Mouse (Mus musculus) midbrain, embryonic 14.5 days (tissue): ENCODE results near the gene Fry. TPM values are rescaled to one million over a fixed set of nuclear protein-coding genes. Genes with fewer than 3 reads are reported as not detected.

ENCODE experiments used
- ATAC-seq: fragments of 200-750 bp; cut with Nextera tagmentation; 2 replicates; pipeline ENCODE4 v1.8.0; 2017; ENCODE audit warnings: moderate number of reproducible peaks, moderate library complexity; ENCODE audit not compliant: low FRiP score, low TSS enrichment
- DNase-seq: peaks from one replicate; pipeline ENCODE4 v3.0.0-alpha.2; 2015
- H3K27ac ChIP-seq: fragments of 300-500 bp; sonication (generic); replicated peaks from 2 replicates; pipeline ENCODE4 v1.5.1; 2014; ENCODE audit warnings: mild to moderate bottlenecking, low read depth, low read length, moderate library complexity
- H3K27me3 ChIP-seq: fragments of 300-500 bp; sonication (generic); 2 replicates; pipeline ENCODE4 v1.6.1; 2014; ENCODE audit warnings: low read length, control low read depth, mixed read lengths; ENCODE audit not compliant: control insufficient read depth, insufficient read depth
- H3K36me3 ChIP-seq: fragments of 300-500 bp; sonication (generic); 2 replicates; pipeline ENCODE4 v1.6.1; 2014; ENCODE audit warnings: low read length, control low read depth; ENCODE audit not compliant: control insufficient read depth, insufficient read depth
- H3K4me1 ChIP-seq: fragments of 300-500 bp; sonication (generic); 2 replicates; pipeline ENCODE4 v1.6.1; 2014; ENCODE audit warnings: mild to moderate bottlenecking, antibody characterized with exemption, low read length, control low read depth; ENCODE audit not compliant: control insufficient read depth, insufficient read depth
- H3K4me2 ChIP-seq: fragments of 300-500 bp; sonication (generic); 2 replicates; pipeline ENCODE4 v1.6.1; 2014; ENCODE audit warnings: mild to moderate bottlenecking, low read length, moderate library complexity
- H3K4me3 ChIP-seq: fragments of 300-500 bp; sonication (generic); replicated peaks from 2 replicates; pipeline ENCODE4 v1.5.1; 2014; ENCODE audit warnings: low read depth, low read length
- H3K9ac ChIP-seq: fragments of 300-500 bp; sonication (generic); replicated peaks from 2 replicates; pipeline ENCODE4 v1.6.1; 2014; ENCODE audit warnings: mild to moderate bottlenecking, low read length, moderate library complexity
- H3K9me3 ChIP-seq: fragments of 300-500 bp; sonication (generic); 2 replicates; pipeline ENCODE4 v1.6.1; 2016; ENCODE audit warnings: low read length, control low read depth, mixed read lengths; ENCODE audit not compliant: control insufficient read depth
- WGBS: fragments of 180-500 bp; shearing (Covaris S2); extraction: QIAGEN DNeasy Blood & Tissue Kit; methylation state at CpG from one replicate; pipeline ENCODE4 v1.1.7; 2014; 5-methylcytosine and 5-hydroxymethylcytosine counted together
- polyA plus RNA-seq: library from polyadenylated mRNA; unstranded; fragments of >200 nt; fragmentation: Nextera tagmentation; extraction: Ambion mirVana; gene quantifications from 2 replicates; pipeline ENCODE4 v1.2.1, GENCODE M21; 2014

Fry gene
- polyA plus RNA-seq, 1 experiment from 2014 or later: 68.5 TPM

DNA sequence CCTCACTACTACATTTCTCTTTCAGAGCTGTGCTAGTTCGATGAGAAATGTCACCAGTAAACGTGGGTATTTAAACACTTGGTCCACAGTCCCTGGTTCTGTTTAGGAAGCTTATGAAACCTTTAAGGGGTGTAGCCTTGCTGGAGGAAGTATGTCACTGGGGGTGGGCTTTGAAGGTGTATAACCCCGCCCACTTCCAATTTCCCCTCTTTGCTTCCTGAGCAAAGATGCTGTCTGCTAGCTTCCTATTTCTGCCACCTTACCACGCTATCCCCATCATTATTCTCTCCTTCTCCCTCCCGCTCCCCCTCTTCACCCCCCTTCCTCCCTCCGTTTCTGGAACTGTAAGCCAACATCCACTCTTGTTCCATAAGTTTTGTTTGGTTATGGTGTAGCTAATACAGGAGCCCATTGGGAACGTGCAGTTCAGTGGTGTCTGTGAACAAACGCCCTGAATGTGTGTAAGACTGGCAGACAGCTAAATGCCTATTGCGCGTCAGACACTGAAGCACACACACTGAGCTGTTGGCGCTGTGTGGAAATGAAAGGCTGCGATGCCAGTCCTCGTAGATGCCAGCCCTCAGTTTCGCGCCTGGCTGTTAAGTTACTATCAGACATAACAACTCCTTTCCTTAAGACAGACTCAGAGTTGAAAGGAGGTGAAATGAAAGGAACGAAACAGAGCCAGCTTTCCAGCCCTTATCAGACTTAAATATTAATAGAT is 37.8 kb downstream of the Fry start:
- DNase-seq (no peak), ATAC-seq (no peak)

DNA sequence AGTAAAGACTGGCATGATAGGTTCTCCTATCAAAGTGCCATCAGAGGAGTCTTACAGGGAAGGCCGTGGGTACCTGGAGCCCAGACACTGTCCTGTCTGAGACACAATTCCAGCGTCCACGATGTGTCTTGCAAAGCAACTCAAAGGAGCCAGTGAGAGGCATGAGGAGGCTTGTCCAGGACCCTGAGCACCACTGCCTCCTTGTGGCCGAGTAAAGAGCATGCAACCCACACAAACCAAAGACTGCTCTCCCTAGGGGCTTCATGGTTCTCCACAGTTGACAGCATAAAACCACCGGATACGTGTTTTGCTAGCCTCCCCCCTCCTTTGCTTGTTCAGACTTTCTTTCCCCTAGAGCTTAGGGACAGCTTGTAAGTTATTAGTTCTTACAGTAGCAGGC is 39.2 kb downstream of the Fry start:
- Histone ChIP-seq H3K9ac (no peak overlapping the region), H3K4me1 (no peaks in the 10 kb centered on the region), H3K27ac (no peak overlapping the region), H3K9me3 (no peaks in the 10 kb centered on the region), H3K36me3 (no peaks in the 10 kb centered on the region), H3K4me2 (no peak overlapping the region), H3K27me3 (no peaks in the 10 kb centered on the region), H3K4me3 (no peak overlapping the region)
- no peak for ATAC-seq
- peak; percentile 34 for DNase-seq
- 45% methylated on average over 6 of the region's 6 CpGs for WGBS

More for the DNA sequence above, 37.8 kb downstream of the Fry start:
- Histone ChIP-seq H3K27me3 (no peaks in the 10 kb centered on the region), H3K4me2 (no peak overlapping the region), H3K36me3 (no peaks in the 10 kb centered on the region), H3K4me3 (no peak overlapping the region), H3K4me1 (no peaks in the 10 kb centered on the region), H3K9ac (no peak overlapping the region), H3K27ac (no peak overlapping the region), H3K9me3 (no peaks in the 10 kb centered on the region)
- 87% methylated on average over 16 of the region's 16 CpGs for WGBS

DNA sequence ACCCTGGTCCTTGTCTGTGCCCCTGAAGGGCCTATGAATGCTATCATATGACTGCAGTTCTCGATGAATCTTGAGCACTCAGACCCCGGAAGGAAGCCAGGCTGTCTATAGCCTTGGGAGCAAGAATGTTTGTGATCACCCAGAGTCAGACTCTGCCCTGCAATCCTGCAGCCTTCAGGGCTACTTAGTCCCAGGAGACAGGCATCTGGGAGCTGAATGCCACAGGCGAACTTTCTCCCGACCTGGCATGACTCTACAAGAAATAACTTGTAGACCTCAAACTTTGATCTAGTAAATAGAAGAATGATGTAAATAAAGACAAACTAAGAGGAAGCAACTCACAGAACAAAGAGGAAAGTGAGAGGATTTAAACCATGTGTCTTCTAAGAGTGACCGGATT is 40.7 kb downstream of the Fry start:
- H3K27me3 ChIP-seq: no peaks in the 10 kb centered on the region

DNA sequence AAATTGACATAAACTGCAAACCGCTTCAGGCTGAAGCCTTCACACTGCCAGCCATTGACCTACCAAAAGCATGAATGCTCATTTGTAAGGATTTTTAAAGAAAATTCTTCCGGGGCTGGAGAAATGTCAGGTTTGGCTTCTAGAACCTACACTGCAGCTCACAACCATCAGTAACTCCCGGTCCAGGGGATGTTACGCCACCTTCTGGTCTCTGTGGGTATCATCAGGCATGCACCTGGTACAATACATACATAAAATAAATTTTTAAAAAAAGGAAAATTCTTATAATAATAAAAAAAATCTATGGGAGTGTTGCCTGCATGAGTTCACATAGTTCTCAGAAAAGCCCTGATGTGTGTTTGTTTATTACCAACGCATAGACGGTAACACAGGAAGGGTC is 42.7 kb downstream of the Fry start:
- 91% methylated on average over 6 of the region's 6 CpGs for WGBS
- no peaks in the 10 kb centered on the region for H3K36me3 ChIP-seq
- no peak for ATAC-seq
- H3K27ac ChIP-seq: no peak overlapping the region
- H3K9ac ChIP-seq: no peak overlapping the region
- no peak overlapping the region for H3K4me2 ChIP-seq
- no peak for DNase-seq
- no peaks in the 10 kb centered on the region for H3K9me3 ChIP-seq
- no peak overlapping the region for H3K4me3 ChIP-seq
- H3K27me3 ChIP-seq: no peaks in the 10 kb centered on the region
- H3K4me1 ChIP-seq: no peaks in the 10 kb centered on the region

More for the DNA sequence above, 40.7 kb downstream of the Fry start:
- Histone ChIP-seq H3K9me3 (no peaks in the 10 kb centered on the region), H3K4me3 (no peak overlapping the region), H3K27ac (no peak overlapping the region), H3K4me1 (no peaks in the 10 kb centered on the region), H3K4me2 (no peak overlapping the region), H3K36me3 (no peaks in the 10 kb centered on the region), H3K9ac (no peak overlapping the region)
- WGBS: 57% methylated on average over 5 of the region's 5 CpGs
- no peak for DNase-seq
- ATAC-seq: no peak

DNA sequence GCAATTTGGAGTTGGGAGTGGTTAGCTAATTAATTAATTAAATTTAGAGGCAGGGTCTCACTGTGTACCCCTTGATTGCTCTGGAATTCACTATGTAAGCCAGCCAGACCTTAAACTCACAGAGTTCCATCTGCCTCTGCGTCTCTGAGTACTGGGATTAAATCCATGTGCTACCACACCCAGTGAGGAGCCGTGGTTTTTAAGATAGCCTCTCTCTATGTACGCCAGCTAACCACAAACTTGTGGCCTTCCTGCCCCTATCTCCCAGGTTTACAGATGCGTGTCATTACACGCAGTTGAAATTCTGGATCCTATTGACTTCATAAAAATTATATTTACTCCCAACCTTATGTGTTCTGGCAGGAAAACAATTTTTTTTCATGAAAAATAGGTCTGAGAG is 43.5 kb downstream of the Fry start:
- Histone ChIP-seq H3K27ac (no peak overlapping the region), H3K4me1 (no peaks in the 10 kb centered on the region), H3K9ac (no peak overlapping the region), H3K9me3 (no peaks in the 10 kb centered on the region), H3K4me3 (no peak overlapping the region), H3K4me2 (no peak overlapping the region), H3K27me3 (no peaks in the 10 kb centered on the region), H3K36me3 (no peaks in the 10 kb centered on the region)
- ATAC-seq: no peak
- no peak for DNase-seq
- 89% methylated on average over 5 of the region's 5 CpGs for WGBS

DNA sequence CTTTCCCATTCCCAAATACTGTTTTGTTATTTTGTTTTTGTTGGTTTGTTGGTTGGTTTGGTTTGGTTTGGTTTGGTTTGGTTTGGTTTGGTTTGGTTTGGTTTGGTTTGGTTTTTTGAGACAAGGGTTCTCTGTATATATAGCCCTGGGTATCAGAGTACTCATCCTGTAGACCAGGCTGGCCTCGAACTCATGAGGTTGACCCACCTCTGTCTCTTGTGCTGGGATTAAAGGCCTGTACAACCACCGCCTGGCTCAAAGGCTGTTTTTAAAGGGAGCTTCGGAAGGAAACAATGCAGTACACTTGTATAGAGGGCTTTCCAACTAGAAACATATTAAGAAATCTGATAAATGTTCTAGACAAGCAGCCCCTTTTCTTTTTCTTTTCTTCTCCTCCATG is 46.2 kb downstream of the Fry start:
- DNase-seq: no peak

DNA sequence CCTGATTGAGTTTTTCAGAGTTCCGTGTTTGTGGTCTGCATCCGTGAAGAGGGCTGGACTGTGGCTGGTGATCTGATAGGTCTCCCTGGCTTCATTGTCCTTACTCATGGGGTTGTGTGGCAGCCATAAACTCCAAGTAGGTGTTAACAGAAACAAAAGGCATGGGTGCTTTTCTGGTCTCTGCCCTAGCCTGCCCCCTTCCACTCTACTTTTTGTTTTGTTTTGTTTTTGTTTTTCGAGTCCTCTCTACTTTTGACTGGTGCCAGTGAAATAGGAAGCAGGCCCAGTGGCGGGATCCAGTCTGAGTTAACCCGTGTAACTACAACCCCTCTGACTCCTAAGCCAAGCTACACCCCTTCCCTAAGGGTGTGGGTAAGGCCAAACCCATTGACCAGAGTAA is 48.4 kb downstream of the Fry start:
- Histone ChIP-seq H3K36me3 (no peaks in the 10 kb centered on the region), H3K4me3 (no peak overlapping the region), H3K9ac (no peak overlapping the region), H3K9me3 (no peaks in the 10 kb centered on the region), H3K4me2 (no peak overlapping the region), H3K27me3 (no peaks in the 10 kb centered on the region), H3K27ac (no peak overlapping the region), H3K4me1 (no peaks in the 10 kb centered on the region)
- ATAC-seq (no peak), DNase-seq (no peak)
- 91% methylated on average over 5 of the region's 5 CpGs for WGBS

More for the DNA sequence above, 46.2 kb downstream of the Fry start:
- 78% methylated on average over 3 of the region's 3 CpGs for WGBS
- Histone ChIP-seq H3K9ac (no peak overlapping the region), H3K36me3 (no peaks in the 10 kb centered on the region), H3K4me1 (no peaks in the 10 kb centered on the region), H3K9me3 (no peaks in the 10 kb centered on the region), H3K4me2 (no peak overlapping the region), H3K27me3 (no peaks in the 10 kb centered on the region), H3K27ac (no peak overlapping the region), H3K4me3 (no peak overlapping the region)
- ATAC-seq: no peak

DNA sequence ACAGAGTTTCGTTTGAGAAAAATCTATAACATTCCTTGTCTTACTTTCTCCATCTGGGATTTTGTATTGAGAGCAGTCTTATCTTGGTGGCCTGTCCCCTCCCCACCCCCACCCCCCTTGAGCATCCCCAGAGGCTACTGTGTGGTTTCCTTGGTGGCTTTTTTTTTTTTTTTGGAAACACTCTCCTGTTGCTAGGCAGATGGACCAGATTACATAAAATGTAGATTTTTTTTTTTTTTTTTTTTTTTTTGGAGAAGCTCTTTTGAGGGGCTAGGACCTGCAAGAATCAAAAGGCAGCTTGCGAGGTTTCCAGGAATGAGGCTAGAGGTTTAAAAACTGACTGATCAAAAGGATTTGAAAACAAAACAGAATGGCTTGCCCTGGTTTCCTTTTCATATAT is 48.8 kb downstream of the Fry start:
- H3K9me3 ChIP-seq: no peaks in the 10 kb centered on the region
- WGBS: 41% methylated on average over 2 of the region's 2 CpGs
- H3K4me2 ChIP-seq: no peak overlapping the region
- no peak overlapping the region for H3K9ac ChIP-seq
- ATAC-seq: no peak
- no peak overlapping the region for H3K4me3 ChIP-seq
- no peaks in the 10 kb centered on the region for H3K27me3 ChIP-seq
- no peaks in the 10 kb centered on the region for H3K36me3 ChIP-seq
- no peaks in the 10 kb centered on the region for H3K4me1 ChIP-seq
- no peak for DNase-seq
- no peak overlapping the region for H3K27ac ChIP-seq

DNA sequence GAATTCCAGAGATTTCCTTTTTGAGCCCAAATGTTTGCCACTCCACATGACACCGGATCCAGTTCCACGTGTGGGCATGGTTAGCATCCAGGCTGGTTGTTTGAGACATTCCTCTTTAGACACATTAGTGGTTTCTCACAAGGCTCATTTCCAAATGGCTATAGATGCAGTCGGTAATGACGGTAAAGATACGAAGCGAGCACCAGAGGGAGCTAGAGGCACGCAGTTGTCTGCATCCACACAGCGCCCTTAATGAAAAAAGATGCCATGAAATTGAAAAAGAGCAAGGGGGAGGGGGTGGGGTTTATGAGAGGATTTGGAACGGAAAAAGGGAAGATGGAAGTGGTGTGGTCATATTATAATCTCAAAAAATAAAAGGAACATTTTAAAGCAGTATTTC is 50.3 kb downstream of the Fry start:
- no peaks in the 10 kb centered on the region for H3K4me1 ChIP-seq
- H3K27ac ChIP-seq: no peak overlapping the region
- H3K9ac ChIP-seq: no peak overlapping the region
- WGBS: 5% methylated on average over 9 of the region's 9 CpGs
- H3K9me3 ChIP-seq: no peaks in the 10 kb centered on the region
- H3K4me3 ChIP-seq: no peak overlapping the region
- no peaks in the 10 kb centered on the region for H3K36me3 ChIP-seq
- H3K4me2 ChIP-seq: no peak overlapping the region
- no peaks in the 10 kb centered on the region for H3K27me3 ChIP-seq
- ATAC-seq (peak; percentile 66; the same call in 1 of the 2 replicates), DNase-seq (peak; percentile 94)
